Mouse (Mus musculus) right cerebral cortex, adult 2 months (tissue): ENCODE data around the gene Atp11a.

Experiments
- DNase-seq, 2 experiments: peaks; one replicate each; pipeline ENCODE4 v3.0.0; 2021 to 2022; ENCODE audit warnings: low spot score in 2 of 2

Gene Atp11a

DNA sequence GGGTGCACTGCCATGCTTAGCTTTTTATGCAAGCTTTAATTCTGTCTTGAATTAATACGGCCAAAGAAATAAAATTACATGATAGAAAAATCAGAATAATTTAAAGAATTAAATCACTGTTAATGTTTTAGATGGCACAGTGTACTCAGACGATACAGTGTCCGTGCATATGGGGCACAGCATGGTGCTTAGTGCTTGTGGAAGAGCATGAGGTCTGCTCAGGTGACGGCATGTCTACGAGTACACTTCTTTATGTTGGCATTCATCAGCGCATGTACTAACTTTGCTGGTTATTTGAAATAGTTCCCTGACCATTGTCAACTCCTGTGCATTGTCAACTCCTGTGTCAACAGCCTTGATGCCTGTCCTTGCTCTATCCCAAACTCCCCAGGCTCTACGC is 12.5 kb downstream of the Atp11a start:
- no peak for DNase-seq

DNA sequence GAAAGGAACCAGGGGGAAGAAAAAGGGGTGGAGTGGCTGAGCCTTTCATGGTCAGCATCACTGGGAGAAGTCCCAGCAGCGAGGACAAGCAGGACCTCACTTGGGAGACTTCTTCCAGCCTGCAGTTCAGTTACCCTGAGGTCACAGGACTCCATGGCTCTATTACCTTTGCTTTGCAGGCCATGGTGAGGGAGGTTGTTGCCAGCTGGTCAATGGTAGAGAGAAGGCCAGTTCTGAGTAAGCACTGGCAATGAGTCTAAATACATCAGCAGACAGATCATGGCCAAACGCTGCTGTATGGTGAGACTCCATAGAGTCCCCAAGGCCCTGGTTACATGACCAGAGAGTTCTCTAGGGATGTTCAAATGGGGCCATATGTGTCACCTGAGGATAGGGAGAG is 15.5 kb downstream of the Atp11a start:
- no peak for DNase-seq

- DNase-seq = no peak
These were observed 17.1 kb downstream of the Atp11a start for GRCm38 (mm10) chr8:12773914-12774313.

DNA sequence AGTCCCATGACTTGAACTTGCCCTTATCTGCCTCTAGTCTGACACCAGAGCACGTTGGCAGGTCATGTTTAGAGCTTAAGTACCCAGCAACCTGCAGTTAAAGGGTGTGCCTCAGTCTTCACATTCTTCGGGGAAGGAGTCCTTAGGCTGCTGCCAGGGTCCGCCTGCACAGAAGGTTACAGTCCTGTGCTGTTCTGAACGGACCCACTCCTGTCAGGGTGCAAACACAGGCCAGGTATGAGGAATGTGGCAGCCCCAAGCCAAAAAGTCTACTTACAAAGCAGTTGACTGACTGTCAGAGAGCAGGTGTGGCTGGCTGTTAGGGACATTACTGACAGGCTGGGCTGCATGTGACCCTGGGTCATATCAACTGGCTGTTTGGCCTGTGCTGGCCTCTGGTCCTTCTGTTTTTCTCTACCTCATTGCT is 18.1 kb downstream of the Atp11a start:
- DNase-seq = no peak

- no peak for DNase-seq
These were observed 18.6 kb downstream of the Atp11a start for GRCm38 (mm10) chr8:12775302-12775975.

GRCm38 (mm10) chr8:12776166-12776565 is 19.4 kb downstream of the Atp11a start:
- no peak for DNase-seq

DNA sequence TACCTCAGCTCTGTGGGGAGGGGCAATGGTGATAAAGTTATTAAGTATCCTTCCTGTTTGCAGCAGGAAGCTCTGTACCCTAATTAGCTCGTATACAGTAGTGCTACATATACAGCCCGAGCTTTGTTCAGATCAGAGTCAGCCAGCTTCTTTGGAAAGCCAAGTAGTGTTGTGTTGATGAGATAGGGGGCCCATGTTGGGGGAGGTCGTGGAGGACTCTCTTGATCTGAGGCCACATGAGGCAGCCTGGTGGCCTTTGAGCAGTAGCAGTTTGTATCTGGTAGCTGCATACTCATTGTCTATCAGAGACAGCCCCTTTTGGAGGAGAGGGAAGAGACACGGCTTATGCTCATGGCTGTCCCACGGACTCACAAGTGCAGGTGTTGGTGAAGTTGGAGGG is 20.4 kb downstream of the Atp11a start:
- no peak for DNase-seq

DNA sequence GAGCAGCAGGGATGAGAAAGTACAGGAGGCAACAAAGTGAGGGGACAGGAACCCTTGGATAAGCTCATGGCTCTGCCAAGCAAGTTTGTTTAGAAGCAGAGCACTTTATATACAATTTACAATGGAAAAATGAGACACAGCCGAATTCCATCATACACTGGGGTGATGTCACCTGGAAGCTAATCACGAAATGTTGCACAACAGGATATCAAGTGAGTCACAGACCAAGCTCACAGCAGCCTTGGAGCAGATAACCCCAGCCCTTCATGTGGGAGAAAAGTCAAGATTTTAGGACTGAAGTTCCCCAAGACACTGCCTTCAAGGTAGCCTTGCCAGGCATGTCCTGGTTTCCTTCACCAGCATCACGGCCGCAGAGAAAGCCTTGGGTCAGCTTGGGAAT is 22.7 kb downstream of the Atp11a start:
- DNase-seq = no peak

- DNase-seq = no peak
These were observed 28.7 kb downstream of the Atp11a start for GRCm38 (mm10) chr8:12785508-12785907.

GRCm38 (mm10) chr8:12786261-12786957 is 29.6 kb downstream of the Atp11a start:
- peak in 1 of 2 experiments; percentile 15 for DNase-seq

GRCm38 (mm10) chr8:12786958-12787301 is 30.1 kb downstream of the Atp11a start:
- no peak for DNase-seq

GRCm38 (mm10) chr8:12787427-12787826 is 30.6 kb downstream of the Atp11a start:
- no peak for DNase-seq

GRCm38 (mm10) chr8:12788695-12789094 is 31.9 kb downstream of the Atp11a start:
- DNase-seq = no peak

DNA sequence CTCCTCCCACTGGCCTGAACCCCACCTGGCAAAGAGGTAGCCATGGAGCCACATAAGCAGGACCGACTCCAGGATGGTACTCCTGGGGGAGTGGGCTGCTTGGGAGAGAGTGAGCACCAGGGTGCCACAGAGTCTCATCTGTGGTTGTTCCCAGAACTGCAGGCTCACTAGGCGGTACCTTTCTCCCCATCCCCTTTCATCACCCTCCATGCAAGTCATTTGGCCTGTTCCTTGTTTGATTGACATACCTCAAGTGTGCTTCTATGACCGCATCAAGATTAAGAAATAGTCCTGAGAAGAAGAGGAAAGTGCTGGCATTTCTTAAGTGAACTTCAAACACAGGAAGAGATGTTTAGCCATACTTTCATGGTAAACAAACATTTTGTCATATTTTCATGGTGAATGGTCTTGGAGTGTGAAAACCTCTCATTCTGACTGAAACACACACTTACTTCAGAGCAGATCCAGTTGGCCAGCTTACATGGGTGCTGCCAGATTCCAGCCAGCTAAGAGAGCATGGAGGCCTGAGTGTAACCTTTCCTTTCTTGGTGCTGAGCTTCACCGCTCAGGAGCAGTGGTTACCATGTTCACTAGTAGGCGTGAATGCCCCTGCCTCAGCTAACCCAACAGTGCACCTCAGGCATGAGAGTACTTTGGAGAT is 38.3 kb downstream of the Atp11a start:
- DNase-seq = no peak

- DNase-seq = no peak
These were observed 42.3 kb downstream of the Atp11a start for GRCm38 (mm10) chr8:12799099-12799498.

GRCm38 (mm10) chr8:12799832-12800231 is 43.0 kb downstream of the Atp11a start:
- no peak for DNase-seq

DNA sequence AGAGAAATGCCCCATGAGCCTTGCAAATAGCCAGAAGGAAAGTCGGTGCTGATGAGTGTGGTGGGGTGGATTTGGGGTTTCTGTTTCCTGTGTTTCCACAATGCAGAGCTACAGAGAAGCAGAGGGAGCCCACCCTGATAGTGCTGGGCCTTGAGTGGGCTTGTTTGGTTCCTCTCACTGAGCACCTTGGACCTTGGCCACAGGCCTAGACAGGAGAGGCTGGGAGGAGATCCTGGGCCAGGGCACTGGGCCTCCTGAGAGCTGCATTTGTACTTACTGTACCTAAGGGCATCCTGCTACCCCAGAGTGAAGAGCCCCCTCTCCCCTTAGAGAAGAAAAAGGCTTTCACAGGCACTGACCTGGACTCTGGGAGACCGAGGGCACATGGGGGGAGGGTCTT is 43.4 kb downstream of the Atp11a start:
- no peak for DNase-seq

DNA sequence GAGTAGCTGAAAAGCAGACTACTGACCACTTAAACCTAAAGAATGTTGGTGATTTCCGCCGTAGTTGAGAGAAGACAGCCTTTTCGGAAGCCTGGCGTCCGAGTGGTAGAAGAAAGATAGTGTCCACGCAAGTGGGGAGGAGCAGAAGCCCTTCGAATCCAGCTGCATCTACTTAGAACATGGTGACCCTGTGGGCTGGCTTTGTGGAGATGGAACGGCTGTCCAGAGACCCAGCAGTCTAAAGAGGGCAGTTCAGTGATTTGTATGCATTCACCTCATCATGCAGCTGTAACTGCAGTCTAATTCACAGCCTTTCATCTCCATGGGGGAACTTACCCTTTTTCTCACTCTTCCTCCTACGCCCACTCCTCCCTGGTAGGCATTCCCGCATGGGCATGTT is 44.8 kb downstream of the Atp11a start:
- DNase-seq = no peak

DNA sequence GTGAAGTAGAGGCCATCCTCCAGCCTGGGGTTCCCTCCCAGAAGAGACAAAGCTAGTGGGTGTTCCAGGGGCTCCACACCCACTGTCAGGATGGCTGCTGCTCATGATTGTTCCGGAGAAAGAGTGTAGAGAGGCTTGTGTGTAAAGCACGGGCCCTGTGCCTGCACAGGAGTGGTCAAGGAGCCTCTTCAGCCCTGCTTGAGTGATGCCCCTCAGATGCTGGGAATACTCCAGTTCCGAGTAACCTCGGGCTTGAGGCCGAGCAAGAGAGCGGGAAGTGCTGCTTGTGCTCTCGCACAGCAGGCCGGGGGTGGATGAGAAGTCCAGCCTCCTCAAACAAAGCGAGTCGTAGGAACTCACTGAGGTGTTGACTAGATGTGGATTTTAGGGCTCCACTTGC is 46.3 kb downstream of the Atp11a start:
- DNase-seq = no peak

GRCm38 (mm10) chr8:12804909-12805308 is 48.1 kb downstream of the Atp11a start:
- no peak for DNase-seq

DNA sequence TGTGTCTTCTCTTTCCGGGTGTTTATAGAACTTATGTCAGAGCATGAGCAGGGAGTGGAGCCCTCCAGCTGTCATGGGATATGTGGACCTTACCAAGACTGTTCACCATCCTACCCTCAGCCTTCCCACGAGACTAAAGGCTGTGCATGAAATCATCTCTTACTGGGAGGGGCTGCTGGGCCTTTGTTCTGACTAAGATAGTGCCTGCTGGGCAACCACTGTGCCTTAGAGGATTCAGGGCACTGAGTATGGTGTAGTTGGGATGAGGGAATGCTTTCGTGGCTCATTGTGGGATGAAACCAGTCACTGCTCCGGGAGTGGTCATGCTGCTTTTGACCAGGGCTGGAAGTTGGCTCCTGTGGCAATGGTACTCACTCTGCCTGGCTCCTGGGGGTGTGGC is 48.8 kb downstream of the Atp11a start:
- no peak for DNase-seq

GRCm38 (mm10) chr8:12808018-12808417 is 51.2 kb downstream of the Atp11a start:
- DNase-seq = no peak

DNA sequence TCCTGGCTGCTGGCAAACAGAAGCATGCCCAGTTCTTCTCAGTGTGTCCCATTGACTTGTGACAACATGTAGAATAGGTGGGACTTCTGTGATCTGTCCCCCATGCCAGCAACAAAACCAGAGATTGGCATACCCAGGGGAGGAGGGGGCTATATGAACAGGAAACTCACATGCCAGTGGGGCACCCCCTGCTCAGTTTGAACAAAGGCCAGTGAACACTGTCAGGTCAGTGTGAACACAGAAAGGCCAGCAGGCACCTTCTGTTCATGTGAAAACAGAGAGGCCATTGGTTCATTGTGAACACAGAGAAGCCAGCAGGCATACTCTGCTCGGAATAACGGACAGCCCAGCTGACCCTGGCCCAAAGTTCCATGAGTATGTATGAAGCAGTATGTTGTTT is 52.7 kb downstream of the Atp11a start:
- no peak for DNase-seq
